14 mouse cellular contexts compared by ENCODE assay signal in genomic region chr5:3358687-3359520, GRCm38 (mm10). TPM values are rescaled to one million over a fixed set of nuclear protein-coding genes. Genes with fewer than 3 reads are reported as not detected.
DNase-seq lines count a peak whose midpoint lies in the region; ATAC-seq and TF ChIP-seq lines count a peak whose summit lies in the region.
"Had no signal": no experiment of that assay in that cellular context is flagged by ENCODE, and none has a peak within 500 bp of the region (broad histone marks: within the 10 kb centered on the region; RNA-seq: fewer than 3 reads in every experiment).

No protein-coding gene starts in this region.

- peak overlapping the region; percentile 98 for H3K27ac ChIP-seq in MEL (ENCODE audit: control insufficient read depth, low read depth, low read length)
- peak overlapping the region; percentile 62 for H3K27ac ChIP-seq in macrophage
- H3K27ac ChIP-seq: kidney, postnatal 0 days; midbrain, embryonic 13.5 days; neural tube, embryonic 13.5 days had no signal

- TF ChIP-seq RAD21 in MEL (IDR thresholded peaks at IDR 0.05; ENCODE audit: low read depth, low read length): no peak

- peak; percentile 21 to 63 for TF ChIP-seq EP300 in MEL (IDR thresholded peaks at IDR 0.05; ENCODE audit: low read depth in 1 of 2, low read length in 2 of 2)

- H3K9me3 ChIP-seq in MEL (replicated peaks; ENCODE audit: insufficient read depth, low read length): no peaks in the 10 kb centered on the region
- H3K9me3 ChIP-seq: midbrain, embryonic 13.5 days; neural tube, embryonic 13.5 days had no signal

- peak in 1 of 2 experiments; percentile 63; a peak in 1 of 4 replicates for TF ChIP-seq POLR2A in MEL (IDR thresholded peaks at IDR 0.05; ENCODE audit: control insufficient read depth in 1 of 2, insufficient read depth in 1 of 2, low read depth in 1 of 2, low read length in 2 of 2, poor library complexity in 1 of 2)

- peaks cover 67% of the 10 kb centered on the region for H3K79me2 ChIP-seq in MEL (ENCODE audit: control insufficient read depth, insufficient read depth, low read length, poor library complexity)
- peaks cover 92% of the 10 kb centered on the region for H3K79me2 ChIP-seq in macrophage (ENCODE audit: inconsistent target)

- H3K36me3 ChIP-seq in MEL (ENCODE audit: control insufficient read depth in 1 of 2, insufficient read depth in 2 of 2, low read length in 2 of 2) (peaks cover 40 to 92% of the 10 kb centered on the region in 2 experiments), macrophage (ENCODE audit: inconsistent target) (no peaks in the 10 kb centered on the region)
- H3K36me3 ChIP-seq: midbrain, embryonic 13.5 days; neural tube, embryonic 13.5 days had no signal

- ATAC-seq in inflammation-experienced regulatory T-cells, adult 6 months: peak; percentile 17
- no peak for ATAC-seq in megakaryocyte-erythroid progenitor cell, adult 5-6 weeks (replicated peaks; ENCODE audit: low FRiP score, low TSS enrichment, poor library complexity, severe bottlenecking)
- ATAC-seq: midbrain, embryonic 13.5 days had no signal

- DNase-seq in kidney, adult 9 months: peak; percentile 14
- no peak for DNase-seq in kidney, postnatal 14 days
- DNase-seq in MEL (ENCODE audit: low read depth, low spot score): peak; percentile 90
- DNase-seq in natural killer cell, adult 2 months (ENCODE audit: low spot score in 2 of 2): no peak
- no peak for DNase-seq in adrenal gland, postnatal 10 days
- DNase-seq: cerebellum, adult 11-12 months; heart, postnatal 36 days; thymus, postnatal 25 days had no signal

- H3K4me3 ChIP-seq in MEL (ENCODE audit: control insufficient read depth in 1 of 2, insufficient read depth in 1 of 2, low read depth in 2 of 2, low read length in 2 of 2) (no peak overlapping the region), macrophage (ENCODE audit: inconsistent target) (no peak overlapping the region)
- H3K4me3 ChIP-seq: midbrain, embryonic 13.5 days; neural tube, embryonic 13.5 days had no signal

- H3K4me1 ChIP-seq in MEL (ENCODE audit: control insufficient read depth in 1 of 2, insufficient read depth in 2 of 2, low read length in 2 of 2): peaks cover 67 to 71% of the 10 kb centered on the region in 2 experiments

- H3K27me3 ChIP-seq in MEL (ENCODE audit: control insufficient read depth in 1 of 2, insufficient read depth in 2 of 2, low read length in 2 of 2): no peaks in the 10 kb centered on the region
- H3K27me3 ChIP-seq: midbrain, embryonic 13.5 days; neural tube, embryonic 13.5 days had no signal

- WGBS in macrophage (ENCODE audit: missing documents): 17% methylated on average over 4 of the region's 5 CpGs

- no peak for TF ChIP-seq CTCF in MEL (IDR thresholded peaks at IDR 0.05 in 2 of 3, conservative IDR thresholded peaks at IDR 0.05 in 1 of 3; ENCODE audit: control insufficient read depth in 1 of 3, insufficient read depth in 1 of 3, low read depth in 2 of 3, low read length in 3 of 3, poor library complexity in 1 of 3, severe bottlenecking in 1 of 3)

- H3K9ac ChIP-seq in MEL (ENCODE audit: control insufficient read depth, low read depth, low read length, poor library complexity, severe bottlenecking): peak overlapping the region; percentile 62
- H3K9ac ChIP-seq: midbrain, embryonic 13.5 days; neural tube, embryonic 13.5 days had no signal

TF ChIP-seq in MEL, 35 proteins besides CTCF, POLR2A, EP300 and RAD21:
- TF ChIP-seq TCF12 (IDR thresholded peaks at IDR 0.05; ENCODE audit: low read depth, low read length) (no peak; the same call in 1 of the 2 replicates), ZNF384 (IDR thresholded peaks at IDR 0.05; ENCODE audit: low read depth, low read length) (no peak; the same call in 1 of the 2 replicates), ELF1 (IDR thresholded peaks at IDR 0.05; ENCODE audit: low read depth, low read length) (peak; percentile 64; the same call in 1 of the 2 replicates), GATA1 (IDR thresholded peaks at IDR 0.05; ENCODE audit: low read depth, low read length) (0 out of 2 replicates have a peak, but pooled peaks have one; percentile 30), HCFC1 (IDR thresholded peaks at IDR 0.05; ENCODE audit: low read depth, low read length) (0 out of 2 replicates have a peak, but pooled peaks have one; percentile 32), SIN3A (IDR thresholded peaks at IDR 0.05; ENCODE audit: low read length) (peak; percentile 74), KAT2A (conservative IDR thresholded peaks at IDR 0.05; ENCODE audit: low read depth, low read length) (no peak), MYB (IDR thresholded peaks at IDR 0.05; ENCODE audit: low read depth, low read length) (peak; percentile 52), TBP (IDR thresholded peaks at IDR 0.05; ENCODE audit: low read depth, low read length) (peak; percentile 42; the same call in 1 of the 2 replicates), JUND (IDR thresholded peaks at IDR 0.05; ENCODE audit: low read depth, low read length) (0 out of 2 replicates have a peak, but pooled peaks have one; percentile 71), CHD2 (IDR thresholded peaks at IDR 0.05; ENCODE audit: low read length) (no peak), ZC3H11A (IDR thresholded peaks at IDR 0.05; ENCODE audit: low read depth, low read length) (no peak; the same call in 1 of the 2 replicates), ZMIZ1 (IDR thresholded peaks at IDR 0.05; ENCODE audit: low read depth, low read length) (peak; percentile 50; the same call in 1 of the 2 replicates), CHD1 (IDR thresholded peaks at IDR 0.05; ENCODE audit: low read depth, low read length) (no peak; the same call in none of the 2 replicates), MXI1 (IDR thresholded peaks at IDR 0.05; ENCODE audit: low read depth, low read length) (no peak; the same call in 1 of the 2 replicates), ZKSCAN1 (IDR thresholded peaks at IDR 0.05; ENCODE audit: low read depth, low read length) (no peak), POLR2AphosphoS5 (IDR thresholded peaks at IDR 0.05; ENCODE audit: borderline replicate concordance, low read depth, low read length) (0 out of 2 replicates have a peak, but pooled peaks have one; percentile 41), GABPA (IDR thresholded peaks at IDR 0.05; ENCODE audit: low read depth, low read length) (peak; percentile 81), POLR2AphosphoS2 (IDR thresholded peaks at IDR 0.05; ENCODE audit: low read length) (peak; percentile 67), RCOR1 (IDR thresholded peaks at IDR 0.05; ENCODE audit: low read depth, low read length) (no peak), SMC3 (IDR thresholded peaks at IDR 0.05; ENCODE audit: low read depth, low read length) (peak; percentile 9; the same call in 1 of the 2 replicates), UBTF (IDR thresholded peaks at IDR 0.05; ENCODE audit: borderline replicate concordance, insufficient read depth, low read depth, low read length) (no peak), MYC (IDR thresholded peaks at IDR 0.05; ENCODE audit: low read depth, low read length) (peak; percentile 68), MAZ (IDR thresholded peaks at IDR 0.05; ENCODE audit: low read depth, low read length) (no peak), MEF2A (IDR thresholded peaks at IDR 0.05; ENCODE audit: extremely low read depth, insufficient replicate concordance, low read depth, low read length, poor library complexity, severe bottlenecking) (no peak), BHLHE40 (IDR thresholded peaks at IDR 0.05; ENCODE audit: borderline replicate concordance, low read depth, low read length) (no peak), E2F4 (IDR thresholded peaks at IDR 0.05; ENCODE audit: borderline replicate concordance, low read depth, low read length) (no peak), NELFE (IDR thresholded peaks at IDR 0.05; ENCODE audit: low read depth, low read length) (peak; percentile 24), MAX (IDR thresholded peaks at IDR 0.05; ENCODE audit: low read length) (peak; percentile 34; the same call in 1 of the 2 replicates), USF2 (IDR thresholded peaks at IDR 0.05; ENCODE audit: borderline replicate concordance in 1 of 2, insufficient read depth in 1 of 2, low read depth in 1 of 2, low read length in 2 of 2) (no peak), NRF1 (IDR thresholded peaks at IDR 0.05; ENCODE audit: insufficient read depth, low read depth, low read length, poor library complexity, severe bottlenecking) (no peak), TAL1 (IDR thresholded peaks at IDR 0.05; ENCODE audit: low read length) (no peak), USF1 (IDR thresholded peaks at IDR 0.05; ENCODE audit: low read depth, low read length) (no peak), ETS1 (IDR thresholded peaks at IDR 0.05; ENCODE audit: low read depth, low read length) (peak; percentile 81), MAFK (IDR thresholded peaks at IDR 0.05; ENCODE audit: borderline replicate concordance, low read depth, low read length) (peak; percentile 98)

RNA-seq across cellular contexts. Expression of gene Cdk6, which starts 17.6 kb away (rescaled TPM):
- 195 and 197 TPM in 2 replicates for total RNA-seq in MEL (2012; rRNA removed)
- 100 to 1,000 TPM in 1 of 2 experiments, 10 to 100 TPM in 1; 79.0 to 318 TPM for polyA plus RNA-seq in MEL (2012; ENCODE audit: insufficient read depth in 1 of 2, insufficient read length in 2 of 2, low read depth in 1 of 2, low replicate concordance in 2 of 2, missing spikeins in 1 of 2)
- 10 to 100 TPM; 21.7 to 46.6 (median 26.3) TPM for polyA plus RNA-seq in inflammation-experienced regulatory T-cells, adult 6 months (2017; shearing (Covaris generic))
- total RNA-seq in macrophage (2018; cell fraction: chromatin; rRNA removed): 1,000 to 10,000 TPM in 1 of 26 experiments, 100 to 1,000 TPM in 24, 10 to 100 TPM in 1; 90.3 to 1,159 (median 221) TPM
- total RNA-seq in macrophage (2018; cell fraction: cytosol; rRNA removed): 100 to 1,000 TPM in 1 of 26 experiments, 10 to 100 TPM in 25; 36.6 to 113 (median 61.9) TPM
- 100 to 1,000 TPM in 24 of 26 experiments, 10 to 100 TPM in 2; 91.9 to 814 (median 168) TPM for total RNA-seq in macrophage (2018; cell fraction: nucleus; rRNA removed)
- polyA plus RNA-seq in macrophage (2018): 15.0 to 53.3 TPM (median 24.2 TPM) in 3 replicates
- total RNA-seq in megakaryocyte-erythroid progenitor cell, adult 5-6 weeks (2014; fragmentation: Nextera tagmentation): 200 and 232 TPM in 2 replicates
- 179 and 188 TPM in 2 replicates for total RNA-seq in megakaryocyte-erythroid progenitor cell, adult 5-6 weeks (2017)
- total RNA-seq in adrenal gland, postnatal 10 days (2021): 10 to 100 TPM; 24.2 to 30.8 TPM

Comparison
In these comparisons a context has a peak if more than half of its experiments do, and no peak if none do; other contexts are left out.
1. DNase-seq: peak in kidney, adult 9 months (single experiment) and MEL (single experiment); none in kidney, postnatal 14 days (single experiment), natural killer cell, adult 2 months (0 of 2) and adrenal gland, postnatal 10 days (single experiment).